Mouse (Mus musculus) midbrain, embryonic 12.5 days (tissue): ENCODE results near the gene Rbm47. TPM values are rescaled to one million over a fixed set of nuclear protein-coding genes. Genes with fewer than 3 reads are reported as not detected.
"Not testable (repeated sequence)": the region's sequence is repeated elsewhere in the genome, so short reads cannot be mapped to it uniquely, and the experiment has no call there.

ENCODE experiments used
- ATAC-seq: fragments of 200-750 bp; cut with Nextera tagmentation; 2 replicates; pipeline ENCODE4 v1.8.0; 2017; ENCODE audit warnings: low read depth, moderate TSS enrichment, moderate library complexity; ENCODE audit not compliant: low FRiP score
- H3K27ac ChIP-seq: fragments of 300-500 bp; sonication (generic); replicated peaks from 2 replicates; pipeline ENCODE4 v1.5.1; 2016; ENCODE audit warnings: mild to moderate bottlenecking
- H3K27me3 ChIP-seq: fragments of 300-500 bp; sonication (generic); 2 replicates; pipeline ENCODE4 v1.6.1; 2016; ENCODE audit warnings: mild to moderate bottlenecking
- H3K36me3 ChIP-seq: fragments of 300-500 bp; sonication (generic); 2 replicates; pipeline ENCODE4 v1.6.1; 2016
- H3K4me1 ChIP-seq: fragments of 300-500 bp; sonication (generic); 2 replicates; pipeline ENCODE4 v1.6.1; 2016
- H3K4me2 ChIP-seq: fragments of 300-500 bp; sonication (generic); replicated peaks from 2 replicates; pipeline ENCODE4 v1.6.1; 2016; ENCODE audit warnings: mild to moderate bottlenecking, moderate library complexity
- H3K4me3 ChIP-seq: fragments of 300-500 bp; sonication (generic); 2 replicates; pipeline ENCODE4 v1.5.1; 2016; ENCODE audit warnings: mild to moderate bottlenecking
- H3K9ac ChIP-seq: fragments of 300-500 bp; sonication (generic); replicated peaks from 2 replicates; pipeline ENCODE4 v1.6.1; 2016; ENCODE audit warnings: mild to moderate bottlenecking, moderate library complexity
- H3K9me3 ChIP-seq: fragments of 300-500 bp; sonication (generic); 2 replicates; pipeline ENCODE4 v1.6.1; 2016; ENCODE audit warnings: mild to moderate bottlenecking
- WGBS: fragments of 180-500 bp; shearing (Covaris S2); methylation state at CpG from one replicate; pipeline ENCODE4 v1.1.7; 2016; 5-methylcytosine and 5-hydroxymethylcytosine counted together
- polyA plus RNA-seq: library from polyadenylated mRNA; unstranded; fragments of >200 nt; fragmentation: Nextera tagmentation; extraction: Ambion mirVana; gene quantifications from 2 replicates; pipeline ENCODE4 v1.2.1, GENCODE M21; 2016

Gene Rbm47
- polyA plus RNA-seq, 1 experiment from 2014 or later, result 2.6 TPM

DNA sequence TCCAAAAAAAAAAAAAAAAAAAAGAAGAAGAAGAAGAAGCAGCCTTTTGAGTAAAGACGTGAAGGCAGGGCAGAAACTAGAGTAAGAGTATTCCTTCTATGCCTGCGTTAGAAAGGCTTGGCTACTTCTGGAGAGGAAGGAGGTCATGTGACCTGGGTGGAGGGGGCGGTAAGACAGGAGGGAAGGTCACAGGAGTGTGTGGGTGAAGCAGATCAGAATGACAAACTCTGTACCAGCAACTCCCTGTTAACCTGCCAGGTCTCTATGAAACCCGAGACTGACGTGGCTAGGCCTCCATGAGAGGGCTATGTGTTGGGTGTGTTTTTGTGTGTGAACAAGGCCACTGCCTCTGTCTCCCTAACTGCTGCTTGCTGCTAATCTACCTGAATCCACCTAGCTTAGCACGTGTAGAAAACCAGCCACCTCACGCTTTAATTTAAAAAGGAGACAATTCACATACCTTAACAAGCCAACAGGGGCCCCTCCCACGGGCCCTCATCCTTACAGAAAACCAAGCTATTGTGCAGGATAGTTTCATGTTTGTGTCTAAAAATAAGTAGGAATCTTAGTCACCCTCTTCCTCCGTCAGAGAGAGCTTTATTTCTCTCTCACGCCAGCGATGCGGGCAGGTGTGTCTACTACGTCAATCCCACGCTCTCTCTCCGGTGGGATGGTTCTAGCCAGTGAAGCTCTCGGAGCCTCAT, 17.7 kb upstream of the Rbm47 start:
- Histone ChIP-seq H3K4me3 (no peak overlapping the region), H3K9me3 (no peaks in the 10 kb centered on the region), H3K36me3 (no peaks in the 10 kb centered on the region), H3K4me1 (no peaks in the 10 kb centered on the region), H3K4me2 (no peak overlapping the region), H3K27me3 (no peaks in the 10 kb centered on the region), H3K27ac (no peak overlapping the region), H3K9ac (no peak overlapping the region)
- no peak for ATAC-seq
- 85% methylated on average over 16 of the region's 16 CpGs for WGBS

DNA sequence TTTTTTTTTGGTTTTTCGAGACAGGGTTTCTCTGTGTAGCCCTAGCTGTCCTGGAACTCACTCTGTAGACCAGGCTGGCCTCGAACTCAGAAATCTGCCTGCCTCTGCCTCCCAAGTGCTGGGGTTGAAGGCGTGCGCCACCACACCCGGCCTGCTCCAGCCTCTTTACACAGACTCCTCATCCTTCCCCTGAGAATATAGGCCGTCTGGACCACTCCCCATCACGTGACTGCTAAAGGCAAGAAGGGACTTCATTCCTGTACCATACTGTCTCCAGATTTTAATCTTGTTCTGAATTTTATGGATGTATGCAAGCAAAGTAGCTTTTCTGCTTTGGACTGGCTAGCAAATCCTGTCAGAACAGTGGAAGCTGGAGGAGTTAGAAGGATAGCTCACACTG, 15.7 kb upstream of the Rbm47 start:
- not testable (repeated sequence) for H3K4me1 ChIP-seq, H3K4me2 ChIP-seq, H3K9me3 ChIP-seq, H3K9ac ChIP-seq, H3K27ac ChIP-seq, H3K27me3 ChIP-seq, H3K4me3 ChIP-seq, ATAC-seq, H3K36me3 ChIP-seq
- 91% methylated on average over 7 of the region's 7 CpGs for WGBS

DNA sequence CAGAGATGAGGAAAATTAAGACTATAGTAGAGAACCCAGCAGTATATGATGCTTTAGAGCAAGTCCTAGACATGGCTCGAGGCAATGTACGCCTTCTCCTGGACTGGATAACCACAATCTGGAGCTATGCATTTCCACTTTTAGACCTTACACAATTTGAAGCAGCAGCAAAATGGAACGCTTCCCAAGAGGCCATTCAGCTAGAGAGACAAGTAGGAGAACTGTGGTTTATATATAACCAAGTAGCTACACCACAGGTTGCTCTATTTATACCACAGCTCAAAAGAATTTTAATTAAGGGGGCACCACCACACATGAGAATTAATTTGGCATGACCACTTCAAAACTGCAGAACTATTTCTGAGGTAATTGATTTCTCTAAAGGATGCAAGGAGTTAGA, 9.2 kb upstream of the Rbm47 start:
- Histone ChIP-seq H3K4me2 (no peak overlapping the region), H3K9me3 (no peaks in the 10 kb centered on the region), H3K27ac (no peak overlapping the region), H3K36me3 (no peaks in the 10 kb centered on the region), H3K9ac (no peak overlapping the region), H3K4me1 (no peaks in the 10 kb centered on the region), H3K4me3 (no peak overlapping the region), H3K27me3 (no peaks in the 10 kb centered on the region)
- 85% methylated on average over 3 of the region's 3 CpGs for WGBS
- ATAC-seq, result no peak

DNA sequence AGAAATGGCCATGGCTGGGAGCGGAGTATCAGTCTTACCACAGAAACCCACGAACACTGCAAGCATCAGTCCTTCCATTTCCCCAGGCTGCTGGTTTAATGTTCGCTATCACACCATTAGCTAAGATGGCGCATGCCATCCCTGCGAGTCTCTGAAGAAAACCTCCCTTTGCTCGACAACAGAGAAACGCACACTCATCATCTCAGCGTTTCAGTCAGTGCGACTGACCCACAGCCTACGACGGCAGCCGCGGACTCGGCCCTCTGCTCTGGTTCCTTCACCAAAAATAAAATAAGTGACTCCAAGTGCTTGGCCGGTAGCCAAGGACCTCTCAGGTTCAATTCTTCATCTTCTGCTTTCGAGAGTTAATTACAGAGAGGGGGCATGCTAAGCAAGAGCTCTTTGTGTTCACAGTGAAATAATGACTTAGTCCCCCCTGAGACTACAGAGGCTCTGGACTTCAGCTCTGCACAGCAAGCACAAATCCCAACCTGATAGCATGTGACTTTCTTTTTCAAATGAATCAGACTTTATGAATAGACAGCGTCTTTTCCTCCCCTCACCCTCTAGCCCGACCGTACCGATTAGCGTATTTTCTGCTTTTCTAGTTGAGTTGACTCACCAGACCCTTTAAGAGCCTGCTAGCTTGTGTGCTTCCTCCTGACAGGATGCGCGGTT, 1.4 kb upstream of the Rbm47 start:
- WGBS, result 76% methylated on average over 23 of the region's 23 CpGs
- 0 out of 2 replicates have a peak overlapping the region, but pooled peaks have one; percentile 26 for H3K27ac ChIP-seq
- H3K4me3 ChIP-seq, result no peak overlapping the region
- ATAC-seq, result 0 out of 2 replicates have a peak, but pooled peaks have one; percentile 49
- peaks cover 8% of the 10 kb centered on the region; the same call in 1 of the 2 replicates for H3K4me1 ChIP-seq
- no peak overlapping the region; the same call in 1 of the 2 replicates for H3K4me2 ChIP-seq
- no peaks in the 10 kb centered on the region for H3K9me3 ChIP-seq
- no peak overlapping the region for H3K9ac ChIP-seq
- H3K27me3 ChIP-seq, result no peaks in the 10 kb centered on the region
- no peaks in the 10 kb centered on the region for H3K36me3 ChIP-seq

DNA sequence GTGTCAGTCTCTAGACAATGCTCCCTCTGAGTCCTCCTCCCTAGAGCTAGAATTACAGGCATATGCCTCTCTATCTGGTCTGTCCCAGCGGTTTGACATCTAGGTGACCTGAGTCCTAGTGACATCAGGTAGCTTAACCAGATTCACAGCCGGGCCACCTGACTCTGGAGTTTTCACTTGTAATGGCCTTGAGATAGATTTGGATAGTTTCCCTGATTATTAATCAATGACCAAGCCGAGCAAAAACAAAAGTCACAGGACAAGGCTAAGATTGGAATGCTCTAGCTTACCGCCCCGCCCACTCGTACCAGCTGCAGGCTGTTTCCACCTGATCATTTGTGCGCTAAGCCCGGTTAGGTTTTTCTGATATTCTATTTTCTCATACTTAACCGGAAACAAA, 2.3 kb downstream of the Rbm47 start:
- Histone ChIP-seq H3K4me1 (peaks cover 8% of the 10 kb centered on the region; the same call in 1 of the 2 replicates), H3K27me3 (no peaks in the 10 kb centered on the region), H3K36me3 (no peaks in the 10 kb centered on the region), H3K27ac (no peak overlapping the region), H3K9ac (no peak overlapping the region), H3K4me2 (no peak overlapping the region), H3K4me3 (no peak overlapping the region), H3K9me3 (no peaks in the 10 kb centered on the region)
- WGBS, result 89% methylated on average over 9 of the region's 9 CpGs
- ATAC-seq, result no peak

DNA sequence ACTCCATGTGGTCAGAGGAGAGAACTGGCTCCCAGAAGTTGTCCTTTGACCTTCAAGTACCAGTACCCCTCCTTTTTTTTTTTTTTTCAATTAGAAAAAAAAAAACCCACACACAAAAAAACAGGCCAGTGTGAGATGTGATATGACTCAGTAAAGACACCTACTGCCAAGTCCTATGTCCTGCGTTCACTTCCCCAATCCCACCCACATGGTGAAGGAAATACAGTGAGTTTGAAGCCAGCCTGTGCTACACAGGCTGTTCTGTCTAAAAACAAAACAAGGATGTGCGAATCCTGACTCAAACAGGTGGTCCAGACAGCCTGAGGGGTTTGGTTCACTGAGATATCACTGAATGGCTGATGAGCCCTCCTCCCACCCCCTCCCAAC, 3.8 kb downstream of the Rbm47 start:
- no peaks in the 10 kb centered on the region for H3K9me3 ChIP-seq
- H3K4me2 ChIP-seq, result no peak overlapping the region
- H3K27ac ChIP-seq, result no peak overlapping the region
- ATAC-seq, result no peak
- H3K4me3 ChIP-seq, result no peak overlapping the region
- no peaks in the 10 kb centered on the region for H3K4me1 ChIP-seq
- WGBS, result 89% methylated on average over 2 of the region's 2 CpGs
- H3K36me3 ChIP-seq, result no peaks in the 10 kb centered on the region
- H3K9ac ChIP-seq, result no peak overlapping the region
- H3K27me3 ChIP-seq, result no peaks in the 10 kb centered on the region

DNA sequence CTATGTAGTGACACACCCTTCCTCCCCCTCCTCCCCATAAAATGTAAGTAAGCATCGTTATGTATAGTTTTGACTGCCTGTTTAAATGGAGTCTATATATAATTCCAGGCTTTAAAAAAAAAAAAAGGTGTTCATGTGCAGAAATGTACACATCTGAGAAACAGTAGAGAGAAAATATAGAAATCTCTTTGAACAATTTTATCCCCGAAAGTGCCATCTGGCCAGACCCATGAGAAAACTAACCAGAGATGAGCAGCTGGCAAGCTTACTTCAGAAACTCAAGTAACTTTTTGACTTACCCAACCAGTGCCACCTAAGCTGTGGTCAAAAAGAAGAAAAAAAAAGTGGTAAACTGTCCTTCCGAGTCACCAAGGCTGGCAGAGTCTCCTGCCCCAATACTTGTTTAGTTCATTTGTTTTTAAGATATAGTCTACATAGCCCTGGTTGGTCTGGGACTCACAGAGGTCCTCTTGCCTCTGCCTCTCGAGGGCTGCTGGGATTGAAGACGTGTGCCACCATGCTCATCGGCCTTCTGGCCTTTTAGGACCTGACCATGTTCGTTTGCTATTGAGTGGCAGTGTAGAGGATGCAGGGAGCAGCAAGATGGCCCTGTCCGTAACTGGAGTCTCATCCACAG, 4.3 kb downstream of the Rbm47 start:
- no peak overlapping the region for H3K4me2 ChIP-seq
- ATAC-seq, result no peak
- no peak overlapping the region for H3K27ac ChIP-seq
- H3K9ac ChIP-seq, result no peak overlapping the region
- WGBS, result 85% methylated on average over 8 of the region's 8 CpGs
- no peaks in the 10 kb centered on the region for H3K36me3 ChIP-seq
- no peak overlapping the region for H3K4me3 ChIP-seq
- no peaks in the 10 kb centered on the region for H3K27me3 ChIP-seq
- no peaks in the 10 kb centered on the region for H3K4me1 ChIP-seq
- no peaks in the 10 kb centered on the region for H3K9me3 ChIP-seq

DNA sequence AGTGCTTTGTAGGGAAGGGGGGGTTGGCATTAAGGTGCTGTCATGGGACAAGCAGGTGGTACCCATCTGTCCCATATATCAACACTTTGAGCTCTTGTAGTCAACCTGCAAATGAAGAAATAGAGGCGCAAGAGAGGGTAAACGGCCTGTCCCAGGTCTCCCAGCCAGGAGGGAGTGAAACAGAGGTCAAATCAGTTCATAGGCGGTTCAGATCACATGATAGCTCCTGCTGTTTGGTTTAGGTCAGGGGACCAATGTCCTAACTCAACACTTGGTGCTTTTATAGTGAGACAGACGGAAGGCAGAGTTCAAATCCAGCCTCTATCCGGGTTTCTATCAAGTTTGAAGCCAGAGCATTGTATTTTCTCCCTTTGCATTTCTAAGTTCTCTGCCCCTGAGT, 6.0 kb downstream of the Rbm47 start:
- Histone ChIP-seq H3K4me1 (no peaks in the 10 kb centered on the region), H3K9ac (no peak overlapping the region), H3K36me3 (no peaks in the 10 kb centered on the region), H3K4me2 (no peak overlapping the region), H3K4me3 (no peak overlapping the region), H3K27ac (no peak overlapping the region), H3K27me3 (no peaks in the 10 kb centered on the region), H3K9me3 (no peaks in the 10 kb centered on the region)
- ATAC-seq, result no peak
- WGBS, result 88% methylated on average over 5 of the region's 5 CpGs

DNA sequence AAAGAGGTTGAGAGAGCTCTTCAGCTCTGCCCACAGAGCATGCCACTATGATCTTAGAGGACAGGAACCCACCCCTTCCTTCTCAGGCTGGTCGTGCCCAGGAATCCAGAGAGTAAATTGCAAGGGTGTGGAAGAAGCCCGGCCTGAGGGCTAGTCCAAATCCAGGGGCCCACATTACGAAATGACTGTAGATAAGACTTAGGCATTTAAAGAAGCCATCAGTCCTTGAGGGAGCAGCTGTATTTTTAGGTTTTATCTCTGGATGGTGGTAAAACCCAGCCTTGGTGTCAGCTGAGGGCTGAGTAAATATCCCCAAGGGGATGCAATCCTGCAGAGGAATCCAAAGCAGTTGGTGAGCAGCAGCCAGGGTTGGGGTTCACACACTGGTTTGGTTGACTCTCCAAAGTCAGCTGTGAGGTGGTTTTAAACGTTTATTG, 6.7 kb downstream of the Rbm47 start:
- H3K4me1 ChIP-seq, result no peaks in the 10 kb centered on the region
- 78% methylated on average over 4 of the region's 4 CpGs for WGBS
- no peaks in the 10 kb centered on the region for H3K9me3 ChIP-seq
- H3K4me2 ChIP-seq, result no peak overlapping the region
- no peak overlapping the region for H3K9ac ChIP-seq
- ATAC-seq, result no peak
- no peak overlapping the region for H3K4me3 ChIP-seq
- H3K36me3 ChIP-seq, result no peaks in the 10 kb centered on the region
- H3K27ac ChIP-seq, result no peak overlapping the region
- no peaks in the 10 kb centered on the region for H3K27me3 ChIP-seq

DNA sequence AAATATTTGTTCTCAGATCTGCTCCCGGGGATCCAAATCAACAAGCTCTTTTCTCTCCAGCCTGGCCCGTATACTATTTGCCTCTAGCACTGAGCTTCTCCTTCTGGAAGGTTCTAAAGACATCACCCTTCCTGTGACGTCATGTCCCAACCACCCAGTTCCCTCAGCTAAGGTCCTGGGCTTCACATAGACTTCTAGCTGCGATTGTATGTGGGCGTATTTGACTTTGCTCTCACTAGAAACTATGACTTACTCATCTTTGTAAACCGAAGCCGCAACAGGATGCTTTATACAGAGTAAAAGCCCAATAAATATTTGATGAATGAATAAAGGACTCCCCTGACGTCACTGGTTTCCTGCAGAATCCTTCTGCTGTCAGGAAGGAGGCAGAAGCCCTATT, 7.2 kb downstream of the Rbm47 start:
- Histone ChIP-seq H3K27ac (no peak overlapping the region), H3K36me3 (no peaks in the 10 kb centered on the region), H3K4me1 (no peaks in the 10 kb centered on the region), H3K9ac (no peak overlapping the region), H3K27me3 (no peaks in the 10 kb centered on the region), H3K9me3 (no peaks in the 10 kb centered on the region), H3K4me2 (no peak overlapping the region), H3K4me3 (no peak overlapping the region)
- WGBS, result 92% methylated on average over 8 of the region's 8 CpGs
- no peak for ATAC-seq

DNA sequence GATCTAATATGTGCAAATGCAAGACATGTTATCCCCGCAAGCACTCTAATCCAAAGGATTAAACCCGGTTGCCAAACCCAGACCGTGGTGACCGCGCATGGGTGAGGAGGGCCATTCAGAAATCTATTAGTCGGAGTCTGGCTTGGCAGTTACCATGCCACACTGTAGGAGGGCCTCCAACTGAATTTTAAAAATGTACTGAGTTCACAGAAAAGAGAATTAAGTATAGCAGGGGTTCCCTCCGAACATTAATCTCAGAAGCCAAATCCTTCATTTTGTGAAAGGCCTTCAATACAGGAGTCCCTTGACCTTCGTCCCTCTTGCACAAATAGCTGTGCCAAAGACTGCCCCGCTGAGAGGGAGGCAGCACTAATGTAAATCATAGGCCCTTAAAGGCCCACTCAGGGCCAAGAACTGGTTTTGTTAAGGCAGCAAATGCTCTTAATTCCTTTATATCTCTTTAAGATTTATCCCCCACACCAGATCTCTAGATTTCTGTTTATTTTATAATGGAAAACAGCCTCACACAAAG, 16.4 kb downstream of the Rbm47 start:
- Histone ChIP-seq H3K27me3 (peaks cover 33% of the 10 kb centered on the region), H3K27ac (no peak overlapping the region), H3K9me3 (no peaks in the 10 kb centered on the region), H3K4me3 (no peak overlapping the region), H3K9ac (no peak overlapping the region), H3K36me3 (no peaks in the 10 kb centered on the region), H3K4me1 (peaks cover 3% of the 10 kb centered on the region; the same call in 1 of the 2 replicates), H3K4me2 (no peak overlapping the region)
- WGBS, result 32% methylated on average over 9 of the region's 9 CpGs
- no peak for ATAC-seq

DNA sequence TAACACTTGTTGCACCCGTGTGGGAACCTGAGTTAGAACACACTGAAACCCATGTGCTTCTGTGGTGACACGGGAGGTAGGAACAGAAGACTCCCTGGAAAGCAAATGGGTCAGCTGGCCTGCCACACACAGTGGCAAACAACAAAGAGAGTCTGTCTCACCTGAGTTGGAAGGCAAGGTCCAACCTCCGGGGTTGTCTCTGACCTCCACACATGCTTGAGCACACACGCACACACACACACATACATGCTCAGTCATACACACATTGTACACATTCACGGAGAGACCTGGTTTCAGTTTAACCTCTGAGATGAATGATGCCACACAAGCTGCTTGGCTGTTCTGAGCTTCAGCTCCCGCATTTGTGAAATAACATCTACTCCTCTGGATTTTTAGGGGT, 18.3 kb downstream of the Rbm47 start:
- Histone ChIP-seq H3K4me1 (peaks cover 13% of the 10 kb centered on the region), H3K36me3 (no peaks in the 10 kb centered on the region), H3K27me3 (peaks cover 50% of the 10 kb centered on the region), H3K4me3 (no peak overlapping the region), H3K9me3 (no peaks in the 10 kb centered on the region), H3K27ac (no peak overlapping the region), H3K4me2 (no peak overlapping the region), H3K9ac (no peak overlapping the region)
- no peak for ATAC-seq
- WGBS, result 90% methylated on average over 6 of the region's 6 CpGs
